Mouse (Mus musculus) cerebellum, postnatal 25 days (tissue): ENCODE measurements at regions not wholly inside any gene's neighbourhood (a gene's known extent, or its start where the extent isn't known, plus 50 kb on each side); places are given as distances from the start of the nearest gene placed in this dataset.

Experiments used
- DNase-seq, 2 experiments: peaks; one replicate each; pipeline ENCODE4 v3.0.0; 2021; ENCODE audit warnings: mixed read lengths in 2 of 2

DNA sequence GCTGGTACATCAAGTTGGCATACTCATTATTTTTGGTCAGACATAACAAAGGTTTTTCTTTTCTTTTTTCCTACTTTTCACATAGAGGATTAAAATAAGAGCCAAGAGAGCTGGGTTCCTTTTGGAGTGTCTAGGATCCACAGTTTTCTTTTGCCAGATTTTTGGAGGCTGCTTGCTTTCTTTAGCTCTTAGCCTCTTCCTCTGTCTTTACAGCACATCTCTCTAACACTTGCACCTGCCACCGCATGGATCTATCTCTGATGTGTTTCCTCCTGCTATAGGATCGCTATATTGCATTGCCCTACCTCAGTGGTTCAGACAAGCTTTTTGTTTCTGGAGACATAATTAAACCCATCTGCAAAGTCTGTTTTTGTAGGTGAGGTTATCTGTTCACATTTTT, 339.9 kb downstream of the Rpl10l start:
- DNase-seq = no peak

DNA sequence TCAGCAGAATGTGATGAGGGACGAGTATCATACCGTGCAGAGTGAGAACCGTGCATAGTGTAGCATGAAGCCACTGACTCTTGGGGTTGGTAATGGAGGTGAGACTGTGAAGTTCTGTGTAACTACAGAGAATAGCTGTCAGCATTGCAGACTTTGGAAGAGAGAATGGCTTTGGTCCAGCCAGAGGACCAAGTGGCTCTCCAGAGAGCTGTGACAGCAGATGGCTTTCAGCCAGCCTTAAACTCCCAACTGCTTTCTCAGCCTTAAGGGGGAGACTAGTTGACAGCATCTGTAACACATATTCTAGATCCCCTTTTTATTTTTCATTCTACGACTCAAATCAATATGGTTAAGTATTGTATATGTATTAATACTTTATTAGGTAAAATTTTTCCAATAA, 342.0 kb downstream of the Rpl10l start:
- DNase-seq = peak in 1 of 2 experiments; percentile 35

DNA sequence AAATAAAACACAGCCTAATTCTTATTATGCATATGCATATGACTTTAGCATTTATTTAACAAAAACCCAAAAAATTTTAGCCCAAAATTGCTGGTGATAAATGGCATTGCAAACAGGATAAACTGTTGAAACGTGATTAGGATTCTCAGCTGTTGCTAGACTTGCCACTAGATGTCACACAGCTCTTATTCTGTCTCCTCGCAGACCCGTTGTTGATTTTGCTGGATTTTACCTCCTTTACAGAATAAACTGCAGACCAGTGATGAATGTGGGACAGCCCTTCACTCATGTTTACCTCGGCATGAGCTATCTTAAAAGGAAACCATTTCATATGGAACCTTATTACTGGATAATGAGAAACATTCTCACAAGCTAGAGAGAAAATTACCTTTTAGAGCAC, 352.4 kb downstream of the Rpl10l start:
- DNase-seq = peak in 1 of 2 experiments; percentile 6

DNA sequence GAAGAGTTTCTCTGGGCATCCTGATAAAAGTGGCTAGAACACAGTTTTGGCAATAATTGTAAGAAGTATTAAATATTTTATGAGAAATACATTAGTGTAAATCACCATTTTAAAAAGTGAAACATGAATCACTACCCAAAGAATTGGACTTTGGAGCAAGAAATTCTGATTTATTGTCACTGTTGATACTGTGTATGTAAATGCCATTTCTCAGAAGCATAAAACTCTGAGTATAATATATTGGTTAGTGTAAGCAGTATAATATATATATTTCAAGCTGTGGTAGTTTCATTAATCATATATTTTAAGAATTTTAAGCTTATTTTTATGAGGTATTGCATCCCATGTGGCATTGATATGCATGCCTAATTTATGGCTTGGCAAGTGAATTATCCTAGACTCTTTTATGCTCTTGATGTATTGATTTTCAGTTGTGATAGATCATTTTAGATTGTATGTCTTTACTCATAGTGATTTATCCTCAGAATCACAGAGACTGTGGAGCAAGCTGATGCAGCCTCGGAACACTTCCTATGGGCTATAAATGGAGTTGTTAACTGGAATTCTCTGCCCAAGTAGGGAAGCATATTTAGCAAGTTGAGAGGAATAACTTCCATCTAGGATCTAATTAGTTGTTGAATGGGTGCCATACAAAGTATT, 354.4 kb downstream of the Rpl10l start:
- DNase-seq = no peak
